In the genomic region with DNA sequence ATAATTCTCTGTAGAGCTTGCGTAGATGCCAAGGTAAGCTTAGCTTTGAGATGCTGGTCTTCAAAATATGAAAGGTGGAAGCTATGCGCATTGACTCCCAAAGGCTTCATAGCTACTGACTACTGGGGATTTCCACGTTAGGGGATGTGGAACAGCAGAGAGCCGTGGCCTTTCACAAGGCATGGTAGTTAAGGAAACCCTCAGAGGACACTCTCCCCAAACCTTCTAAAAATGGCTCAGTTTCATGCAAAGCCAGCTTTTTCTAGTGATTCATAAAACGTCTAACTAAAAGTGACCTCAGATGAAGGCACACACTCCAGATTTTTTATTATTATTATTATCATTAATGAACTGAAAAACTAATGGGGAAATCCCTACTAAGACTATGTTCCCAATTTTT, we compare ENCODE assay signal across 39 mouse cellular contexts. TPM values are rescaled to one million over a fixed set of nuclear protein-coding genes. Genes with fewer than 3 reads are reported as not detected.
"Had no signal": no experiment of that assay in that cellular context is flagged by ENCODE, and none has a peak within 500 bp of the region (broad histone marks: within the 10 kb centered on the region; RNA-seq: fewer than 3 reads in every experiment).

No protein-coding gene starts in this region.

- H3K9me3 ChIP-seq: embryonic facial prominence, embryonic 10.5 days; embryonic facial prominence, embryonic 12.5 days; embryonic facial prominence, embryonic 13.5 days; embryonic facial prominence, embryonic 15.5 days; forebrain, embryonic 10.5 days; forebrain, embryonic 12.5 days; forebrain, embryonic 13.5 days; forebrain, embryonic 15.5 days had no signal

- H3K27me3 ChIP-seq: embryonic facial prominence, embryonic 12.5 days; embryonic facial prominence, embryonic 13.5 days; embryonic facial prominence, embryonic 15.5 days; forebrain, embryonic 12.5 days; forebrain, embryonic 13.5 days; forebrain, embryonic 15.5 days had no signal

- ATAC-seq: forebrain, embryonic 13.5 days; forebrain, embryonic 14.5 days; forebrain, embryonic 15.5 days; forebrain, embryonic 16.5 days; forebrain, postnatal 0 days had no signal

- H3K4me3 ChIP-seq: embryonic facial prominence, embryonic 10.5 days; embryonic facial prominence, embryonic 12.5 days; embryonic facial prominence, embryonic 13.5 days; embryonic facial prominence, embryonic 15.5 days; erythroblast, embryonic 14.5 days; forebrain, embryonic 10.5 days; forebrain, embryonic 12.5 days; forebrain, embryonic 13.5 days; forebrain, embryonic 15.5 days; gastrocnemius, adult 2 months; heart, adult 2 months had no signal

- H3K9ac ChIP-seq: embryonic facial prominence, embryonic 12.5 days; embryonic facial prominence, embryonic 13.5 days; embryonic facial prominence, embryonic 15.5 days; forebrain, embryonic 12.5 days; forebrain, embryonic 13.5 days; forebrain, embryonic 15.5 days; forebrain, postnatal 0 days had no signal

- H3K4me2 ChIP-seq: embryonic facial prominence, embryonic 12.5 days; embryonic facial prominence, embryonic 13.5 days; embryonic facial prominence, embryonic 15.5 days; forebrain, embryonic 12.5 days; forebrain, embryonic 13.5 days; forebrain, embryonic 15.5 days had no signal

- DNase-seq: cerebellum, adult 8-10 months; cerebellum, adult 9-10 months; cerebellum, adult 9-11 months; cerebellum, postnatal 10 days; cerebellum, postnatal 14 days; cerebellum, postnatal 25 days; cerebellum, postnatal 36 days; embryo, embryonic 11 days; forebrain, postnatal 0 days; gastrocnemius, adult 2 months; gastrocnemius, postnatal 10 days; gastrocnemius, postnatal 14 days; gastrocnemius, postnatal 25 days; gastrocnemius, postnatal 36 days; heart, adult 18-20 months; heart, adult 2 months had no signal

- H3K27ac ChIP-seq: embryonic facial prominence, embryonic 10.5 days; embryonic facial prominence, embryonic 12.5 days; embryonic facial prominence, embryonic 13.5 days; embryonic facial prominence, embryonic 15.5 days; forebrain, embryonic 10.5 days; forebrain, embryonic 12.5 days; forebrain, embryonic 13.5 days; forebrain, embryonic 15.5 days; gastrocnemius, adult 2 months; heart, adult 2 months had no signal

RNA-seq across cellular contexts. Expression of a gene that starts 30.4 kb away (rescaled TPM):
- total RNA-seq: common myeloid progenitor, adult 5-6 weeks; forebrain, postnatal 0 days; gastrocnemius, adult 18-20 months; gastrocnemius, adult 2 months; gastrocnemius, adult 8-10 months; gastrocnemius, postnatal 10 days; gastrocnemius, postnatal 14 days; gastrocnemius, postnatal 25 days; gastrocnemius, postnatal 36 days; gastrocnemius, postnatal 4 days; granulocyte monocyte progenitor cell, adult 5-6 weeks; heart, adult 18-20 months; heart, adult 2 months; heart, adult 8-10 months had no signal
- polyA plus RNA-seq: cortical plate, adult 2 months; embryonic facial prominence, embryonic 10.5 days; embryonic facial prominence, embryonic 11.5 days; embryonic facial prominence, embryonic 12.5 days; embryonic facial prominence, embryonic 13.5 days; embryonic facial prominence, embryonic 14.5 days; embryonic facial prominence, embryonic 15.5 days; erythroblast, embryonic 14.5 days; forebrain, embryonic 10.5 days; forebrain, embryonic 11.5 days; forebrain, embryonic 12.5 days; forebrain, embryonic 13.5 days; forebrain, embryonic 14.5 days; forebrain, embryonic 15.5 days; forebrain, postnatal 0 days; frontal cortex, adult 2 months; gonadal fat pad, adult 2 months; heart, adult 2 months had no signal
